Mouse (Mus musculus) embryonic facial prominence, embryonic 14.5 days (tissue): ENCODE data around the gene Tle2. TPM values are rescaled to one million over a fixed set of nuclear protein-coding genes. Genes with fewer than 3 reads are reported as not detected.

Experiments used
- ATAC-seq: fragments of 200-750 bp; cut with Nextera tagmentation; 2 replicates; pipeline ENCODE4 v1.8.0; 2017; ENCODE audit warnings: low read depth, moderate number of reproducible peaks, moderate TSS enrichment
- DNase-seq: peaks from one replicate; pipeline ENCODE4 v3.0.0-alpha.2; 2015; ENCODE audit warnings: low spot score
- H3K27ac ChIP-seq: fragments of 300-500 bp; sonication (generic); replicated peaks from 2 replicates; pipeline ENCODE4 v1.5.1; 2014; ENCODE audit warnings: low read depth, mild to moderate bottlenecking, low read length, moderate library complexity
- H3K27me3 ChIP-seq: fragments of 300-500 bp; sonication (generic); replicated peaks from 2 replicates; pipeline ENCODE4 v1.6.1; 2014; ENCODE audit warnings: low read length; ENCODE audit not compliant: control insufficient read depth, insufficient read depth
- H3K36me3 ChIP-seq: fragments of 300-500 bp; sonication (generic); 2 replicates; pipeline ENCODE4 v1.6.1; 2014; ENCODE audit warnings: low read length, mixed read lengths; ENCODE audit not compliant: control insufficient read depth, insufficient read depth
- H3K4me1 ChIP-seq: fragments of 300-500 bp; sonication (generic); 2 replicates; pipeline ENCODE4 v1.6.1; 2014; ENCODE audit warnings: antibody characterized with exemption, low read length; ENCODE audit not compliant: control insufficient read depth, insufficient read depth
- H3K4me2 ChIP-seq: fragments of 300-500 bp; sonication (generic); 2 replicates; pipeline ENCODE4 v1.6.1; 2014; ENCODE audit warnings: low read depth, mild to moderate bottlenecking, low read length, moderate library complexity, mixed read lengths
- H3K4me3 ChIP-seq: fragments of 300-500 bp; sonication (generic); 2 replicates; pipeline ENCODE4 v1.5.1; 2014; ENCODE audit warnings: low read depth, mild to moderate bottlenecking, low read length
- H3K9ac ChIP-seq: fragments of 300-500 bp; sonication (generic); 2 replicates; pipeline ENCODE4 v1.6.1; 2014; ENCODE audit warnings: low read depth, mild to moderate bottlenecking, low read length, moderate library complexity, mixed read lengths
- H3K9me3 ChIP-seq: fragments of 300-500 bp; sonication (generic); 2 replicates; pipeline ENCODE4 v1.6.1; 2016; ENCODE audit warnings: low read length; ENCODE audit not compliant: control insufficient read depth
- WGBS: fragments of 180-500 bp; shearing (Covaris S2); extraction: QIAGEN DNeasy Blood & Tissue Kit; methylation state at CpG from one replicate; pipeline ENCODE4 v1.1.7; 2014; 5-methylcytosine and 5-hydroxymethylcytosine counted together
- polyA plus RNA-seq: library from polyadenylated mRNA; unstranded; fragments of >200 nt; fragmentation: Nextera tagmentation; extraction: Ambion mirVana; gene quantifications from 2 replicates; pipeline ENCODE4 v1.2.1, GENCODE M21; 2014

Tle2 gene
- polyA plus RNA-seq, 1 experiment from 2014 or later: 30.2 TPM

DNA sequence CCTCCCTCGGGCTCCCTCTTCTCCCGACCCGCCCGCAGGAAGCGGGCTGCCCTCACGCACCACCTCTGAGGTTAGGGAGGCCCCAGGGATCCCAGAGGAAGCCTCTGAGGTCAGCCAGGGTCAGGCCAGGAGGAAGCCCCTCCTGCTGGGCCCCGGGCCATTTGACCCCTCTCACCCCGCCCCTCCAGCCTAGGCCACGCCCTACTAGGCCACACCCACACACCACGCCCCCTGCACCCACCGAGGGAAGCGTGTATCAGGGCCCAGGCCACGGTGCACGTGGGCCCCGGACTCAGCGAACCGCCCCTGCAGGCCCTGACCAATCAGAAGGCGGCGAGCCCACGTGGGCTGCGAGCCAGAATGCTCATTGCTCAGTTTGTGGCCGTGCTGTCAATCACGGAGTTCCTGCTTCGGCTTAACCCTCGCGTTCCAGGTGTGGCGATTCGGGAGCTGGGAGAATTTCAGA lies 26.4 kb downstream of the Tle2 start, which contains the start of gene Tle6:
Gene Tle6, minus strand, starts transcription at position 336 of the 466 bp plus-strand sequence.
- Histone ChIP-seq H3K4me1 (peaks cover 35% of the 10 kb centered on the region), H3K9ac (peak within 1 kb of the TSS; percentile 42; the same call in 1 of the 2 replicates), H3K4me2 (peak within 1 kb of the TSS; percentile 59), H3K9me3 (no peaks in the 10 kb centered on the region), H3K4me3 (peak within 1 kb of the TSS; percentile 28), H3K27me3 (no peaks in the 10 kb centered on the region), H3K36me3 (no peaks in the 10 kb centered on the region), H3K27ac (peak within 1 kb of the TSS; percentile 80)
- under 1% methylated on average over 26 of the region's 28 CpGs for WGBS
- DNase-seq: peak; percentile 99
- peak; percentile 87 for ATAC-seq

DNA sequence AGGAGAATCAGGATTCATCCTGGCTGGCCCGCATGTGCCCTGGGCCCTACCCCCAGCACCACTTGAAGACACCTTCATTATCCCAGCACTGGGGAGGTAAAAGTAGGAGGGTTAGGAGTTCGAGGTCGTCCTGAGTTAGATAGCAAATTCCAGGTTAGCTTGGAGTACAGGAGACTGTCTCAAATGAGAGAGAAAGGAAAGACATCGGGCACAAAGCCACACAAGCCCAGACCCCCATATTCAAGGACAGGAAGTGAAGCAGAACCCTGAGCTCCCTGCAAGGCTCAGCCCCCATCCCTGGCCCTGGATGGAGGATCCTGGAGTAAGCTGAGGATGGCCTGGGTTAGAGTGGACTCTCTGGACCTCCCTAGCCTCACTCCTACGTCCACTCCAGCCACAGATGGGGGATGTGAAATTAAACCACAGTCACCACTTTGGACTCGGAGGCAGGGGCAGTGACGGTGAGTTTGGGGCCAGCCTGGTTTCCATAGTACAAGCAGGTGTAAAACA lies 27.1 kb downstream of the Tle2 start:
- ATAC-seq: no peak
- Histone ChIP-seq H3K27ac (peak overlapping the region; percentile 80), H3K9ac (peak overlapping the region; percentile 22; the same call in 1 of the 2 replicates), H3K9me3 (no peaks in the 10 kb centered on the region), H3K27me3 (no peaks in the 10 kb centered on the region), H3K4me2 (peak overlapping the region; percentile 59), H3K4me3 (peak overlapping the region; percentile 28), H3K4me1 (peaks cover 28% of the 10 kb centered on the region), H3K36me3 (no peaks in the 10 kb centered on the region)
- WGBS: 18% methylated on average over 7 of the region's 7 CpGs
- no peak for DNase-seq

DNA sequence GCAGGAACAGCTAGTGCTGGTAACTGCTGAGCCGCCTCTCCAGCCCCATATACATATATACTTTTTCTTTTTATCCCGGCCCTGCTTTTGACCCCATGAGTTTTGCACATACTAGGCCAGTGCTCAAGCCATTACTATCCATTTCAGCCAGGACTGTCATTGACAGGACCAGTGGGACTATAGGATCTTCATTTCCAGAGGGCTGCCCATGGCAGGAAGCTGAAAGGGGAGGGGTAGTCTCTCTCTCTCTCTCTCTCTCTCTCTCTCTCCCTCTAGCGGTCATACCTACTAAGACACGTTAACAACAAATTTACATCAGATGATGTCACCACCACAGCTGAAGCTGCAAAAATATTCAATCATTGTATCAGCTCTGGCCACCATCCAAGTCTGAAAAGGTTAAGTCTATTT lies 28.4 kb downstream of the Tle2 start:
- Histone ChIP-seq H3K27me3 (no peaks in the 10 kb centered on the region), H3K27ac (peak overlapping the region; percentile 6; the same call in 1 of the 2 replicates), H3K4me2 (no peak overlapping the region), H3K36me3 (no peaks in the 10 kb centered on the region), H3K9ac (no peak overlapping the region), H3K4me1 (peaks cover 22% of the 10 kb centered on the region), H3K4me3 (no peak overlapping the region), H3K9me3 (no peaks in the 10 kb centered on the region)
- WGBS: 14% methylated on average over 4 of the region's 4 CpGs
- ATAC-seq (no peak), DNase-seq (peak; percentile 86)

DNA sequence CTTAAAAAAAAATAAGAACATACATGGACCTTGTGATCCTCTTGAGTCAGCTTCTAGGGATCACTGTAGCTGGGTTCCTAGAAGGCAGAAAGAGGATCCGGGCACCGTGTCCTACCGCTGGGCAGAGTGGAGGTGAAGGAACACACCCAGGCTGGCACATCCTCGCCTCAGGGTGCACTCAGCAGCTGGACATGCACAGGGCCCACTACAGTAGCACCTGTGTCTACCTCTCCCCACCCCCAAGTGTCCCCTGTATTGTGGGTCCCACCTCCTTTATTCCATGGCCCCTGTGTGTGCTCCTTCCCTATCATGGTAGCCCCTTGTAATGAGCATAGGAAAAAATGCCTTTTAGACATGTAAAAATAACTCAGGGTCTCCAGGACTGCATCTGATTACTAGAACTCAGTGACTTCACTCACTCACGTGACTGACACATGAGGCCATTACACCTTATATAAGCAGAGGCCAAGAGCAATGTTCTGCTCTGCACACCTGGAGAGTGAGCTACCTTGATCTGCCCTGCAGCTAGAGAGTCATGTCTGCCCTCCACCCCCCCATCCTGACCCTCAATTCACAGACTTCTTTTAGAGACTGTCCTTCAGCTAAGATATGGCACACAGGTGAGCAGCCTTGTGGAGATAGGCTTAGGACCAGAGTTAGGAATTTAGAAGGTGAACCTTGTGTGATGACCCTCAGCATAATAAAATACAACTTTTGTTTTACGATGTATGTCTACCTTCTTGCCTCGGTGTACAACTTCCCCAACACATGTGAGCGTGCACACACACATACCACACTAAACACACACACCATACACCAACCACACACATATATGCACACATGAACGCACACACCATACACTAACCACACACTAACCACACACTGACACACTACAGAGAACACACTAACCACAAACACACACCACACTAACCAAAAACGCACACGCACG lies 29.9 kb downstream of the Tle2 start:
- H3K27me3 ChIP-seq: no peaks in the 10 kb centered on the region
- DNase-seq: no peak
- ATAC-seq: no peak
- no peaks in the 10 kb centered on the region for H3K9me3 ChIP-seq
- H3K4me1 ChIP-seq: peaks cover 20% of the 10 kb centered on the region
- no peak overlapping the region for H3K4me3 ChIP-seq
- H3K4me2 ChIP-seq: peak overlapping the region; percentile 64
- WGBS: 77% methylated on average over 12 of the region's 12 CpGs
- 0 out of 2 replicates have a peak, but pooled peaks cover 4% of the 10 kb centered on the region for H3K36me3 ChIP-seq
- no peak overlapping the region for H3K9ac ChIP-seq
- H3K27ac ChIP-seq: no peak overlapping the region

DNA sequence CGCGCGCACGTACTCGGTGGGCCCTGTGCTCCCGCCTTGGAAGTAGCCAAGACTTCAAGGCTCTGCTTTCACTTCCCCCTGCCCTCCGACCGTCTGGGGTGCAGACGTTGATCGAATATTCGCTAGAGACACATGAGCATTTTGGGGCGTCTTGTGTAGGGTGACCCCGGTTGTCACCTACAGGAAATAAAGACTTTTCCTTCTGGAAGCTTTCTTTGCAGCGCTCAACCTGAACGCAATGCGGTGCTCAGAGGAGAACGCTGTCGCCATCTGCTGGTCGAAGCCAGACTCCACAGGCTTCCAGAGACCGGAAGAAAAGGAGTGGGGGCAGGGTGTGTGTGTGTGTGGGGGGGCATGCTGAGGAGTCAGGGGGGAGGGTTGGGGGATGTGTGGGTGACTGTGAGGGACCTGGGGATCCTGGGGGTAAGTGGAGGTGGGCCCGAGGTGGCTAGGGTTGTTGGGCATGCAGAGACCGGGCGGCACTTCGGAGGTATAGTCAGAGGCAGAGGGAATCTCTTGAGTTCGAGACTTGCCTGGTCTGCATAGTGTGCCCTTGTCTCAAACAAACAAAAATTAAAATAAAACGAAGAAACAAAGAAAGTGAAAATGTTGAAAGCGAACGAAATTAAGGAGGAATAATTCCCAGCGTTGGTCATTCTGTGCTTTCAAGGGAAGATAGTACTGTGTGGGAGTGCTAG lies 30.8 kb downstream of the Tle2 start:
- H3K4me3 ChIP-seq: peak overlapping the region; percentile 48
- H3K4me1 ChIP-seq: peaks cover 20% of the 10 kb centered on the region
- 0 out of 2 replicates have a peak, but pooled peaks cover 4% of the 10 kb centered on the region for H3K36me3 ChIP-seq
- H3K9me3 ChIP-seq: no peaks in the 10 kb centered on the region
- DNase-seq: peak; percentile 94
- H3K27me3 ChIP-seq: no peaks in the 10 kb centered on the region
- peak overlapping the region; percentile 48 for H3K9ac ChIP-seq
- 19% methylated on average over 29 of the region's 29 CpGs for whole genome bisulfite sequencing
- peak; percentile 28; the same call in 1 of the 2 replicates for ATAC-seq
- H3K27ac ChIP-seq: peak overlapping the region; percentile 88
- H3K4me2 ChIP-seq: peak overlapping the region; percentile 64

DNA sequence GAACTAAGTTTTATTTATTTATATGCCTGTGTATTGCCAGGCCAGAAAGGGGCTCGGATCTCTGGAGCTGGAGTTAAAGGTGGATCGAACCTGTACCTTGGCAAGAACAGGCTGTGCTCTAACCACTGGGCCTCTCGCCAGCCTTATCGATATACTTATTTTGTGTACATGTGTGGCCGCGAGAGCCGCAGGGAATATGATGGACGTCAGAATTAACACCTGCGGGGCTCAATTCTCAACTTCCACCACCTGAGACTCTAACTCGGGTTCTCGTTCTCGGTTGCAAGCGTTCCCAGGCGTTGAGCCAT lies 31.3 kb downstream of the Tle2 start:
- peak overlapping the region; percentile 64 for H3K4me2 ChIP-seq
- no peak for DNase-seq
- peak overlapping the region; percentile 88 for H3K27ac ChIP-seq
- no peak for ATAC-seq
- H3K9me3 ChIP-seq: no peaks in the 10 kb centered on the region
- peak overlapping the region; percentile 48 for H3K9ac ChIP-seq
- WGBS: 3% methylated on average over 14 of the region's 14 CpGs
- peak overlapping the region; percentile 48 for H3K4me3 ChIP-seq
- peaks cover 20% of the 10 kb centered on the region for H3K4me1 ChIP-seq
- no peaks in the 10 kb centered on the region for H3K27me3 ChIP-seq
- H3K36me3 ChIP-seq: 0 out of 2 replicates have a peak, but pooled peaks cover 4% of the 10 kb centered on the region

DNA sequence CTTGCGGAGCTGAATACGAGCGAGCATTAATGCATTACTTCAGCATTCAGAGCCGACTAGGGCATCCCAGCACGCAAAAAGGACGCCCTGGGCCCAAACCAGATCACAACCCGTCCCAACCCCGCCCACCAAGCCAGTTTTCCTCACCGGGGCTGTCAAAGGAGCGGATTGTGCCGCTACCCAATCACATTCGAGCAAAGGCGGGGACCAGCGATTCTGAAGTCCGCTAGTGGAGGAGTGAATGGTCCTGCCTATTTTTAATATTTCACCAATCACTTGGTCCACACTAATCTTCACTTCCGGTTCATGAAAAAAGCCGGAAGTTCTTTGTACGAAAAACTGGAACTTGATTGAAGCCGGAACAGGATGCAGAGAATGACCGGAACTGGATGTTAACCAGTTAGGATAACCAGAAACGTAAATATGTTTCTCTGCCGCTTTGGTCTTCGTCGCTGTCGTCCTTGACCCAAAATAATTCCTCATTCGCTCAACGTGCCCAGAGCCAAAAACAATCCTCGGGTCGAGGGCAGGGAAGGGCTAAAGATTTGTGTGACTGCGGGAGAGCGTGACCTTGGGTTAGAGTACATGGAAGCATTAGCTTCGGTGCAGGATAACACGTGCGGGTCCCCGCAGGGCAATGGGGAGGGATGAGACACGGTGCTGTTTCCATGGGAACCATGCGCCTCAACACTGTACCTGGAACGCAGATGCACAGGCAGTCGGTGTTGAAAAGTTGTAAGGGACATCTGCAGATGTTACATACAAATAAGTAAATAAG lies 31.8 kb downstream of the Tle2 start, which contains the start of gene BC025920:
Gene BC025920, plus strand, starts transcription at position 297 of the 778 bp plus-strand sequence.
- peak within 1 kb of the TSS; percentile 88 for H3K27ac ChIP-seq
- 0 out of 2 replicates have a peak, but pooled peaks cover 4% of the 10 kb centered on the region for H3K36me3 ChIP-seq
- under 1% methylated on average over 39 of the region's 39 CpGs for WGBS
- H3K9me3 ChIP-seq: 0 out of 2 replicates have a peak, but pooled peaks cover 5% of the 10 kb centered on the region
- peak; percentile 92 for ATAC-seq
- peak; percentile 99 for DNase-seq
- H3K9ac ChIP-seq: peak within 1 kb of the TSS; percentile 59
- peak within 1 kb of the TSS; percentile 48 for H3K4me3 ChIP-seq
- H3K4me2 ChIP-seq: peak within 1 kb of the TSS; percentile 78
- no peaks in the 10 kb centered on the region for H3K27me3 ChIP-seq
- peaks cover 18% of the 10 kb centered on the region for H3K4me1 ChIP-seq
